In the genomic region with DNA sequence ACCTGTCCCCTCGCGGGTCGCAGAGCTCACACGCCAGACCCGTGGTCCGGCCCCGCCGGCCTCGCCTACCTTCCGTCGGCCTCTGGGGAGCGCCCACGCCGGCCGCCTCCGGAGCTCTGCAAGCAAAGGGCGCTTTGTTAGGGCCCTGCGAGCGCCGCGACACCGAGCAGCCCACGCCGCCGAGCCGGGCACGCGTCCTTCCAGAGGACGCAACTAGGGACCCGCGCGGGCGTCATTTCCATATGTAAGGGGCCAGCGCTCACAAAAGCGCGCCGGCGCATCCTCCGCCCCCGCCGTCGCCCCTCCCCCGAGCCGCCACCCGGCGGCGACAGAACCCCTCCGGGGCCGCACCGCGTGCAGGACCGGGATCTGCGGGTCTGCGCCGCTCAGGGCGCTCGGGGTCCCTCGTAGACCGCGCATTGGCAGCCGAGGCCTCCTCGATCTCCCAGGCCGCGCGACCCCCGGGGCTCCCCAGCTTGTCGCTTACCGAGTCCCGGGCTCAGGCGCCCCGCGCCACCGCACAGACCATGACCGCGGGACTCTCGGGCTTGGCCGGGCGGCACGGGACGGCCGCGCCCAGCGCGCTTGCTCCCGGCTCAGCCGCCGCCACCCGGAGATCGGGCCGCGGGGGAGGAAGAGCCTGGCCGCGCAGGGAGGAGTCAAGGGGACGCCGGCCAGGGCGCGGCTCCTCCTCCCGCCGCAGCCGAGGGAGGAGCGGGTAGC, we compare ENCODE assay signal across 7 mouse cellular contexts. TPM values are rescaled to one million over a fixed set of nuclear protein-coding genes. Genes with fewer than 3 reads are reported as not detected.
DNase-seq lines count a peak whose midpoint lies in the region; ATAC-seq and TF ChIP-seq lines count a peak whose summit lies in the region.

No protein-coding gene starts in this region.

- WGBS in limb, embryonic 11.5 days: under 1% methylated on average over 79 of the region's 101 CpGs
- WGBS in midbrain, embryonic 12.5 days: under 1% methylated on average over 86 of the region's 101 CpGs
- WGBS in small intestine, adult 2 months: under 1% methylated on average over 94 of the region's 101 CpGs

- peak; percentile 75 for DNase-seq in adrenal gland, adult 8-10 months
- peak; percentile 80 for DNase-seq in embryo, embryonic 10.5 days (ENCODE audit: low spot score)
- peak; percentile 85 for DNase-seq in gastrocnemius, postnatal 14 days
- peak; percentile 77 for DNase-seq in limb, embryonic 11.5 days (ENCODE audit: low spot score)

- peak; percentile 72 for ATAC-seq in inflammation-experienced regulatory T-cells, adult 6 months
- peak; percentile 79 for ATAC-seq in limb, embryonic 11.5 days (ENCODE audit: insufficient number of reproducible peaks, low FRiP score, low TSS enrichment, low read depth)
- peak; percentile 85 for ATAC-seq in midbrain, embryonic 12.5 days (ENCODE audit: low FRiP score, low read depth)

- peaks cover 9% of the 10 kb centered on the region; the same call in 1 of the 2 replicates for H3K27me3 ChIP-seq in limb, embryonic 11.5 days (ENCODE audit: control insufficient read depth, insufficient read depth, low read length)
- H3K27me3 ChIP-seq in midbrain, embryonic 12.5 days: peaks cover 42% of the 10 kb centered on the region
- H3K27me3 ChIP-seq in small intestine, adult 2 months (ENCODE audit: control insufficient read depth, insufficient read depth, low read length): no peaks in the 10 kb centered on the region

- intact Hi-C loops in gastrocnemius, postnatal 14 days (cut with DNase I; ENCODE audit: low total_unique reads): no loop called here

- no peaks in the 10 kb centered on the region for H3K36me3 ChIP-seq in limb, embryonic 11.5 days (ENCODE audit: control insufficient read depth, insufficient read depth, low read length)
- no peaks in the 10 kb centered on the region for H3K36me3 ChIP-seq in midbrain, embryonic 12.5 days
- no peaks in the 10 kb centered on the region for H3K36me3 ChIP-seq in small intestine, adult 2 months (ENCODE audit: control insufficient read depth, insufficient read depth, low read length)

- no peaks in the 10 kb centered on the region for H3K9me3 ChIP-seq in limb, embryonic 11.5 days (ENCODE audit: control insufficient read depth, low read length)
- 0 out of 2 replicates have a peak, but pooled peaks cover 3% of the 10 kb centered on the region for H3K9me3 ChIP-seq in midbrain, embryonic 12.5 days

- H3K4me3 ChIP-seq in limb, embryonic 11.5 days (ENCODE audit: low read depth, low read length): peak overlapping the region; percentile 79
- peak overlapping the region; percentile 82 for H3K4me3 ChIP-seq in midbrain, embryonic 12.5 days
- peak overlapping the region; percentile 93 for H3K4me3 ChIP-seq in small intestine, adult 2 months (ENCODE audit: low read depth, low read length)

- peak overlapping the region; percentile 83 for H3K9ac ChIP-seq in limb, embryonic 11.5 days (ENCODE audit: low read length)
- peak overlapping the region; percentile 88 for H3K9ac ChIP-seq in midbrain, embryonic 12.5 days (replicated peaks)

- peak; percentile 58 for TF ChIP-seq POLR2A in small intestine, adult 2 months (IDR thresholded peaks at IDR 0.05; ENCODE audit: low read depth, low read length)

- no peak for TF ChIP-seq CTCF in small intestine, adult 2 months (IDR thresholded peaks at IDR 0.05; ENCODE audit: extremely low read depth, insufficient read length, insufficient replicate concordance, low read depth, low read length)

- no peak overlapping the region; the same call in 1 of the 2 replicates for H3K27ac ChIP-seq in limb, embryonic 11.5 days (replicated peaks; ENCODE audit: low read depth, low read length)
- peak overlapping the region; percentile 86 for H3K27ac ChIP-seq in midbrain, embryonic 12.5 days (replicated peaks)
- peak overlapping the region; percentile 72 for H3K27ac ChIP-seq in small intestine, adult 2 months (ENCODE audit: insufficient read depth, low read depth, low read length)

- peaks cover 7% of the 10 kb centered on the region; the same call in 1 of the 2 replicates for H3K4me1 ChIP-seq in limb, embryonic 11.5 days (ENCODE audit: control insufficient read depth, insufficient read depth, low read length)
- H3K4me1 ChIP-seq in midbrain, embryonic 12.5 days: peaks cover 38% of the 10 kb centered on the region
- peaks cover 10% of the 10 kb centered on the region for H3K4me1 ChIP-seq in small intestine, adult 2 months (ENCODE audit: control insufficient read depth, insufficient read depth, insufficient read length, low read length)

- peak overlapping the region; percentile 89 for H3K4me2 ChIP-seq in limb, embryonic 11.5 days (ENCODE audit: low read depth, severe bottlenecking)
- peak overlapping the region; percentile 92 for H3K4me2 ChIP-seq in midbrain, embryonic 12.5 days (replicated peaks)

RNA-seq across cellular contexts. Expression of a gene that starts 2.0 kb away (rescaled TPM):
- 10 to 100 TPM; 27.4 to 55.2 (median 38.7) TPM for total RNA-seq in adrenal gland, adult 8-10 months (2022)
- 10 to 100 TPM; 21.0 to 32.1 TPM for total RNA-seq in gastrocnemius, postnatal 14 days (2021)
- 10 to 100 TPM; 14.6 to 25.0 (median 24.6) TPM for polyA plus RNA-seq in inflammation-experienced regulatory T-cells, adult 6 months (2017; shearing (Covaris generic))
- polyA plus RNA-seq in limb, embryonic 11.5 days (2014; fragmentation: Nextera tagmentation; extraction: Ambion mirVana): 10.1 and 11.7 TPM in 2 replicates
- polyA plus RNA-seq in midbrain, embryonic 12.5 days (2016; fragmentation: Nextera tagmentation; extraction: Ambion mirVana): 16.5 and 17.2 TPM in 2 replicates
- polyA plus RNA-seq in small intestine, adult 2 months (2012; rRNA removed): 1.2 and 4.0 TPM in 2 replicates

RNA-seq across cellular contexts. Expression of a gene that starts 42.4 kb away (rescaled TPM):
- not detected for total RNA-seq in adrenal gland, adult 8-10 months (2022)
- not detected for total RNA-seq in gastrocnemius, postnatal 14 days (2021)
- polyA plus RNA-seq in inflammation-experienced regulatory T-cells, adult 6 months (2017; shearing (Covaris generic)): 1 to 10 TPM in 2 of 3 experiments, under 1 TPM in 1; 0.53 to 3.1 (median 1.9) TPM
- polyA plus RNA-seq in limb, embryonic 11.5 days (2014; fragmentation: Nextera tagmentation; extraction: Ambion mirVana): 0.15 TPM in 1 of 2 replicates, not detected in the other
- polyA plus RNA-seq in midbrain, embryonic 12.5 days (2016; fragmentation: Nextera tagmentation; extraction: Ambion mirVana): 0.25 TPM in 1 of 2 replicates, not detected in the other
- not detected in 2 replicates for polyA plus RNA-seq in small intestine, adult 2 months (2012; rRNA removed)
